Mouse (Mus musculus): ENCODE data around the gene Arl4a. TPM values are rescaled to one million over a fixed set of nuclear protein-coding genes. Genes with fewer than 3 reads are reported as not detected.

Gene Arl4a
- polyA plus RNA-seq, 1 experiment from 2014 or later = 70.5 TPM

DNA sequence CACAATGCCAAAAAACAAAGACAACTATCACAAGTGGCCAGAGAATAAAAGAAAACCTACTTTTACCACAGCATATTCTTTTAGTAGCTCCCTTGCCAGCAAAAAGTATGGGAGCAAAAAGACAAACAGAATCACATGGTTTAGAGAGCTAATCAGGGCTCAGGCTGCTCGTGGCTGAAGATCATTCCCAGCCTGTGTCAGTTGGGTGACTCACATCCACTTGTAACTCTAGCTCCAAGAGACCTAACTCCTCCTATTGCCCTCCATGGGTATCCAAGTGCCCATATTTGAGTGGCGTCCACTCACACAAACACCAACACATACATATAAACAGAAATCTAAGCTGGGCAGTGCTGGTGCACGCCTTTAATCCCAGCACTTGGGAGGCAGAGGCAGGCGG is 8.6 kb downstream of the Arl4a start:
- no peak for ATAC-seq (ENCODE audit: low FRiP score)
- no peak overlapping the region for H3K27ac ChIP-seq
- WGBS = 87% methylated on average over 4 of the region's 4 CpGs

DNA sequence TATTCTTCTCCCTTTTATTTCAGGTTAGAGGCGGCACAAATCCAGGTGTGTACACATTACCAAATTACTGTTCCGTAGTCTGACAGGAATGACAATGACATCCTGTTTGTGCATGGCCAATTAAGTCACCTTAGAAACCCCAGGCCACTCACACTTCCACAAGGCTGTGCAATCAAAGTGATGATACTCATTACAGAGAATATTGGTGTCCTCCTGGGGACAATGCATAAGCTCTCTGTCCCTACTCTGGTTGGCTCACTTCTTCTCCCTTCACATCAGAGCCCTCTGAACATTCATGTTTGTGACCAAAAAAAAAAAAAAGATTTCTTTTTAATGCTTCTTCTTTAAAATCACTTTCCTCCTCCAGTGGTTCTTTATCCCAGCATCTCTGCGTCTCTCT is 10.0 kb downstream of the Arl4a start:
- WGBS = 93% methylated on average over 3 of the region's 3 CpGs
- H3K9me3 ChIP-seq = peaks cover 5% of the 10 kb centered on the region; the same call in 1 of the 2 replicates
- no peaks in the 10 kb centered on the region for H3K27me3 ChIP-seq
- no peak overlapping the region for H3K4me2 ChIP-seq
- no peaks in the 10 kb centered on the region for H3K4me1 ChIP-seq
- H3K27ac ChIP-seq = no peak overlapping the region
- ATAC-seq (ENCODE audit: low FRiP score) = no peak
- no peak overlapping the region for H3K9ac ChIP-seq
- H3K36me3 ChIP-seq (replicated peaks) = 0 out of 2 replicates have a peak, but pooled peaks cover 5% of the 10 kb centered on the region
- H3K4me3 ChIP-seq (replicated peaks) = no peak overlapping the region

More for the DNA sequence above, 8.6 kb downstream of the Arl4a start:
- Histone ChIP-seq H3K4me1 (0 out of 2 replicates have a peak, but pooled peaks cover under 1% of the 10 kb centered on the region), H3K27me3 (no peaks in the 10 kb centered on the region), H3K4me2 (no peak overlapping the region), H3K9ac (no peak overlapping the region), H3K36me3 (replicated peaks) (0 out of 2 replicates have a peak, but pooled peaks cover 5% of the 10 kb centered on the region), H3K4me3 (replicated peaks) (no peak overlapping the region), H3K9me3 (peaks cover 5% of the 10 kb centered on the region; the same call in 1 of the 2 replicates)

DNA sequence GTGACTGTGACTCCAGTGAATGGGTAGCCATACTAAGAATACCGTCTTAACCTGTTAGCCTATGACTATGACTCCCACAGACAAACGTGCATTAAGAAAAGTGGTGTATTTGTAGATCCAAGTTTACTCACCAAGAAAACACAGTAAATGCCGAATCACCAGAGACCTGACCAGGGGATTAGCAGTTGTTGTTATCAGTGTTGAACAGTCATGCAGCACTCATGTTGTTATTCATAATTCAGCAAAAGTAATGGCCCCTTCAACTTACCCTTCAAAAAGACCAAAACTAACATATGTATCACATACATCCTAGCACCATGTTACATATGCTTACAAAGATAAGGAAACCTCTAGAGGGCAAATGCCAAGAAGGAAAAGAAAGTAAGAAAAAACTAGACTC is 10.4 kb downstream of the Arl4a start:
- Histone ChIP-seq H3K4me2 (no peak overlapping the region), H3K36me3 (replicated peaks) (0 out of 2 replicates have a peak, but pooled peaks cover 1% of the 10 kb centered on the region), H3K27me3 (no peaks in the 10 kb centered on the region), H3K27ac (no peak overlapping the region), H3K4me1 (no peaks in the 10 kb centered on the region), H3K9me3 (peaks cover 5% of the 10 kb centered on the region; the same call in 1 of the 2 replicates), H3K9ac (no peak overlapping the region), H3K4me3 (replicated peaks) (no peak overlapping the region)
- 93% methylated on average over 3 of the region's 3 CpGs for WGBS
- ATAC-seq (ENCODE audit: low FRiP score) = no peak

DNA sequence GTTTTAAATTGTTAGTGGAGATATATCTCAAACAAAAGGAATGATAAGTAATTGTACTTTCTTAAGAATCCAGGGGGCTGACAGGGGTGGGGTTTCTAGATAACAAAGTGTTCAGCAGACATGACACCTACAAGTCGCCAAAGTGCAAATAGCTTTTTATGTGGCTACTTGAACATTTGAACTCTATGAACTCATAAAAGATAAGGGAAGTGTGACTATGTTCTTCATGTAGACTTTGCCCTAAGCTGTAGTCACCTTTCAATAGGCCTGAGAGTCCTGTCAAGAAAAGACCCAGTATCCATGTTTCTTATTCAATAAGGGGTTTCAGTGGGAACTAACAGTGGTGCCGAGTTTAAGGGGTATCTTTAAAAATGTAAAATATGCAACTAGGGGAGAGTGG is 13.9 kb downstream of the Arl4a start:
- H3K9me3 ChIP-seq = no peaks in the 10 kb centered on the region
- H3K4me3 ChIP-seq (replicated peaks) = no peak overlapping the region
- no peak overlapping the region for H3K9ac ChIP-seq
- no peaks in the 10 kb centered on the region for H3K36me3 ChIP-seq (replicated peaks)
- H3K4me2 ChIP-seq = no peak overlapping the region
- H3K27me3 ChIP-seq = no peaks in the 10 kb centered on the region
- no peaks in the 10 kb centered on the region for H3K4me1 ChIP-seq
- no peak overlapping the region for H3K27ac ChIP-seq
- ATAC-seq (ENCODE audit: low FRiP score) = no peak
- WGBS = 94% methylated on average over 2 of the region's 2 CpGs

DNA sequence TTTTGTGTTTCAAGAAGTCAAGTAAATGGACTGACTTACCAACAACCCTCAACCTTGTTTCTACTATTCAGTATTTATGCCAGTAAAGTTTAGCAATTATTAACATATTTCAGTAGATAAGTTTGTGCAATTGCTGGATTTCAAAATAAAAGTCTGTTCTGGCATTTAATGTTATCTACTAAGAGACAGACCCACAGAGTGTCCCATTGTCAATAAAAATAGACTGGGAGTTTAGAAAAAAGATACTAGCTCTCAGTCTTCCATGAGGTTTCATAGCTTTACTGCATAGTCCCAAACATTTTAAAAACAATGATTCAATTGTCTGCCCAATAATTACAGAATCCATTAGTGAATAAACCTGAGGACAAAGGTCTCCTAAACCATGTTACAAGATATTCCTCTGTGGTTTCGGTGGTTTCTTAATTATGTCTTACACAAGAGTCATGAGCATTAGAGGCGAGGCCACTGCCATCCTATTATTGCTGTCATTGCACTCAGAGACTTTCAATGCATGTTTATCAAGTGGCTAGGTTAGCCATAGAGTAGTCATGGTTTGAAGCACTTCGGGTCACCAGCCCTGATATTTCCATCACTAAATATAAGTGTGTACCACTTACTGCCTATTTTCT is 14.7 kb downstream of the Arl4a start:
- Histone ChIP-seq H3K36me3 (replicated peaks) (no peaks in the 10 kb centered on the region), H3K4me2 (no peak overlapping the region), H3K27ac (no peak overlapping the region), H3K9ac (no peak overlapping the region), H3K9me3 (no peaks in the 10 kb centered on the region), H3K4me1 (no peaks in the 10 kb centered on the region), H3K4me3 (replicated peaks) (no peak overlapping the region), H3K27me3 (no peaks in the 10 kb centered on the region)
- WGBS = 76% methylated on average over 3 of the region's 3 CpGs
- no peak for ATAC-seq (ENCODE audit: low FRiP score)

DNA sequence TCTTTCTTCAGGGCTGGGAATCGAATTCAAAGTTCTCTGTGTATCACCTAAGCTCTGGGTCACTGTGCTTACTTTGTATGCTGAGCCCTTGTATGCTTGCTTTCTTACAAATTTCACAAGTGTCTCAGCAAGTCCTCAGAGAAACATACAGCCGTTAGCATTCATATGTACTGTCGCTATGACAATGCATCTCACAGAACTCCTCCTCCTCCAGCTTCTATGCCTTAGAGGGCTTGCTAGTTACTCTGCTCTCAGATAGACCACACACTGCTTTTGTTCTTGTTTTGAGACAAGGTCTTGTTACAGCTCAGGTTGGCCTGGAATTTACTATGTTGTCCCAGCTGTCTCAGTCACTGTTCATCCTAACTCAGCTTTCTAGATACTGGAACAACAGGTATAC is 15.5 kb downstream of the Arl4a start:
- ATAC-seq (ENCODE audit: low FRiP score) = no peak
- no peak overlapping the region for H3K4me3 ChIP-seq (replicated peaks)
- H3K9me3 ChIP-seq = no peaks in the 10 kb centered on the region
- 78% methylated on average over 3 of the region's 3 CpGs for WGBS
- no peaks in the 10 kb centered on the region for H3K4me1 ChIP-seq
- H3K27ac ChIP-seq = no peak overlapping the region
- H3K9ac ChIP-seq = no peak overlapping the region
- no peak overlapping the region for H3K4me2 ChIP-seq
- H3K27me3 ChIP-seq = no peaks in the 10 kb centered on the region
- H3K36me3 ChIP-seq (replicated peaks) = no peaks in the 10 kb centered on the region

DNA sequence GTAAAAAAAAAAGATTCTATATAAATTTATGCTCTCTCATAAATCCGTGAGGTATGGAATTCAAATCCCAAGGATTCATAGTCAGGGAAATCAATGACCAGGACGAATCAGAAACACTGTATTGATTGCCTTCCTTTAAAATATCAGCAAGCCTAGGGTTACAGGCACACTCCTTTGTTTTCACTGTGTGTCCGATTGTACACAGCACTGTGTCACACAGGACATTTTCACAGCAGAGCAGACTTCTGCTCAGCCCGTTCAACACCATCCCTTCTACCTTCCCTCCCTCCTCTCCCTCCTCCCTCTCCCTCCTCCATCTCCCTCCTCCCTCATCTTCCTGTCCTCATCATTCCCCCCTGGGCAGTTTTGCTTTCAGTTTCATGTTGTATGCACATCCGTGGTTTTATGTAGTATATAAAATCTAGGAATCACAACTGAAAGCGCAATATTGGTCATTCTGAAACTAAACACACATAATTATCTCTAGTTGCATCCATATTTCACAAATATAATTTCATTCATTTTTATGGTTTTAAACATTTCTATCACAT is 19.8 kb downstream of the Arl4a start:
- H3K9me3 ChIP-seq = no peaks in the 10 kb centered on the region
- H3K9ac ChIP-seq = no peak overlapping the region
- no peak for ATAC-seq (ENCODE audit: low FRiP score)
- peaks cover 6% of the 10 kb centered on the region; the same call in 1 of the 2 replicates for H3K4me1 ChIP-seq
- WGBS = 81% methylated on average over 6 of the region's 6 CpGs
- H3K27ac ChIP-seq = no peak overlapping the region
- no peaks in the 10 kb centered on the region for H3K36me3 ChIP-seq (replicated peaks)
- no peak overlapping the region for H3K4me3 ChIP-seq (replicated peaks)
- H3K4me2 ChIP-seq = no peak overlapping the region
- H3K27me3 ChIP-seq = no peaks in the 10 kb centered on the region

DNA sequence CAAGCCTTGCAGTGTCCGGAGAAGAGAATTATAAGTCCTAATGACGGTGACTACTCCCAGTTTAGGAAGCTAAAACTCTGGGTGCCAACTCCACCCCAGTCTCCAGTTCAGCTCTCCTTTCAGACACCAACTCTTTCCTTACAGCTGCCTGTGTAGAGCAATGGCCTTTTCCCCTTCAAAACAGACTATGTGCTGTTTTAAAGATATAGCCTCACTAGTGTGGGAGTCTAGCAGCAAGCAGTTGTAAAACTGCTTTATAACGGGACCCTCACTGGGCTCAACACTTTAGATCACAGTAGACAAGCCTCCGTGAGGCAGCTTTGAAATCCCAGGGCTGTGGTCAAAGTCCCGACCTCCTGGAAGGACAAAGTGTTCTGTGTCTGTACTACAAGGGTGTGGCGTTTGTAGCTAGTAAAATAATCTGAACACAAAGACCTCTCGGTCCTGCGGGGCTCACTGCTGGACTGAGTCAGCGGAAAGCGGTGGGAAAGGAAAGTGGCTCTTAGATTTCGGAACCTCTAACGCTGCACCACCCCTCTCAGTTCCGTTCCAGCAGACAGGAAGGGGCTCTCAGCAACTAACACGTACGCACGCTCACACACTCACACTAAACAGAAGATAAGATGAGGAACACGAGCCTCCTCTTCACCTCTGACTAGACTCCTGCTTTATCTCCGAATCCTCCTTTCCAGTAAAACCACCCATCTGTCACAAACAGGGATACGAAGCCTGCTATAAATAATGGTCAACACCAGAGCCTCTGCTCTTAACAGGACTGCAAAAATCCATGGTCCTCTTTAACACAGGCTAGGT is 21.0 kb downstream of the Arl4a start:
- Histone ChIP-seq H3K36me3 (replicated peaks) (no peaks in the 10 kb centered on the region), H3K4me3 (replicated peaks) (no peak overlapping the region; the same call in 1 of the 2 replicates), H3K27me3 (no peaks in the 10 kb centered on the region), H3K9me3 (no peaks in the 10 kb centered on the region), H3K9ac (peak overlapping the region; percentile 21; the same call in 1 of the 2 replicates), H3K4me1 (peaks cover 6% of the 10 kb centered on the region; the same call in 1 of the 2 replicates), H3K27ac (0 out of 2 replicates have a peak overlapping the region, but pooled peaks have one; percentile 6), H3K4me2 (peak overlapping the region; percentile 27)
- WGBS = 45% methylated on average over 19 of the region's 19 CpGs
- ATAC-seq (ENCODE audit: low FRiP score) = peak; percentile 39; the same call in 1 of the 2 replicates

DNA sequence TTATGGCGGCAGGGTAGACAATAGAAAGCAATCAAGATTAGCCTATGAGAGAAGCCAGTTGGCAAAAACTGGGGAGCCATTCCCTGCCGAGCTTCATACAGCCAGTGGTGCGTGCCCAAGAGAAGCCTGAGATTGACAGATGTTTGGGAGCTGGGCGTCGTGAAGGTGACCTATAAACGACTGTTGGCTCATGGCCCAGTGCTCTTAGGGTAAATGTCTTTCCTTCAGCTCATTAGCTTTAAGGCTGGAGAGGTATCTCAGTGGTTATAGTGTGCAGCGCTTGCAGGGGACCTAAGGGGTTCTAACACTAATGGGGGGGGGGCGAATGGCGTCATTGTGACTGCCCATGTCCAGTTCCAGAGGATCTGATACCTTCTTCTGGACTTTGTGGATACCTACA is 21.8 kb downstream of the Arl4a start:
- ATAC-seq (ENCODE audit: low FRiP score) = no peak
- no peaks in the 10 kb centered on the region for H3K36me3 ChIP-seq (replicated peaks)
- no peaks in the 10 kb centered on the region for H3K9me3 ChIP-seq
- H3K4me1 ChIP-seq = peaks cover 6% of the 10 kb centered on the region; the same call in 1 of the 2 replicates
- no peak overlapping the region for H3K27ac ChIP-seq
- no peaks in the 10 kb centered on the region for H3K27me3 ChIP-seq
- no peak overlapping the region for H3K9ac ChIP-seq
- H3K4me2 ChIP-seq = no peak overlapping the region
- no peak overlapping the region for H3K4me3 ChIP-seq (replicated peaks)
- WGBS = 65% methylated on average over 9 of the region's 9 CpGs

DNA sequence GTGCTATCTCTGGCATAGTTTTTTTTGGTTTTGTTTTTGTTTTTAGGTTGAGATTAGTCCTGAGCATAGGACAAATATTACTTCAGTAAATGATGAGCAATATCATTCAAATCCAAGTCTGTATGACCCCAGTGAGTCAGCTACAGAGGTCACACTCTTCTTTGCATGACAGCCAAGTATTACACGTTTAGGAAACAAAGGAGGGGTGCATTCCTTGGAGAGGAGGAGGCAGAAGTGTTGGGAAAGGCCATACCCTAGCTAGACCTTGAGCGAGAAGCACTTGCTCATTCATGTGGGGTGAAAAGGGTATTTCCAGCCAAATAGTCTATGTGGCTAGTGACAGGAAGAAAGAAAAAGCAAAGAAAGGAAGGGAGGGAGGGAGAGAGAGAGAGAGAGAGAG is 28.0 kb downstream of the Arl4a start:
- no peak overlapping the region for H3K27ac ChIP-seq
- no peak for ATAC-seq (ENCODE audit: low FRiP score)
- H3K4me2 ChIP-seq = no peak overlapping the region
- H3K9me3 ChIP-seq = no peaks in the 10 kb centered on the region
- no peaks in the 10 kb centered on the region for H3K4me1 ChIP-seq
- no peaks in the 10 kb centered on the region for H3K36me3 ChIP-seq (replicated peaks)
- no peak overlapping the region for H3K4me3 ChIP-seq (replicated peaks)
- H3K9ac ChIP-seq = no peak overlapping the region
- H3K27me3 ChIP-seq = no peaks in the 10 kb centered on the region
- WGBS = 51% methylated on average over 2 of the region's 2 CpGs

DNA sequence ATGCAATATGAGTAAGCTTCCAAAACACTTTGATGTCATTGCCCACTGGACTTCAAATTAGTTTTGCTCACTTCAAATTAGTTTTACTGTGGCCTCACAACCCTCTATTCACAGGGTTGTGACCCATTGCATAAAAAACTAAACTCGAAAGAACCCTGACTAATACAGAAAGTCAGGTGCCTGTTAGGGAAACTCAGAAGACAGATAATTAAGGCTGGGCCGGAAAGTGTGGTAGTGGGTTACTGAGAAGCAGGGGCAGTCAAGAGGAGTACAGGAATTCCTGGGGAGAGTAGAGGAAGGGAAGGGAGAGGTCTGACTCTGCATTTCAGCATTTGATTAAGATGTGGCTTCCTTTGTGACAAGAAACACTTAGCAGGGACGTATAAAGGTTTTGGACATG is 29.4 kb downstream of the Arl4a start:
- Histone ChIP-seq H3K4me2 (no peak overlapping the region), H3K4me1 (no peaks in the 10 kb centered on the region), H3K9me3 (no peaks in the 10 kb centered on the region), H3K27me3 (no peaks in the 10 kb centered on the region), H3K4me3 (replicated peaks) (no peak overlapping the region), H3K27ac (no peak overlapping the region), H3K9ac (no peak overlapping the region), H3K36me3 (replicated peaks) (no peaks in the 10 kb centered on the region)
- WGBS = 72% methylated on average over 3 of the region's 3 CpGs
- ATAC-seq (ENCODE audit: low FRiP score) = no peak

DNA sequence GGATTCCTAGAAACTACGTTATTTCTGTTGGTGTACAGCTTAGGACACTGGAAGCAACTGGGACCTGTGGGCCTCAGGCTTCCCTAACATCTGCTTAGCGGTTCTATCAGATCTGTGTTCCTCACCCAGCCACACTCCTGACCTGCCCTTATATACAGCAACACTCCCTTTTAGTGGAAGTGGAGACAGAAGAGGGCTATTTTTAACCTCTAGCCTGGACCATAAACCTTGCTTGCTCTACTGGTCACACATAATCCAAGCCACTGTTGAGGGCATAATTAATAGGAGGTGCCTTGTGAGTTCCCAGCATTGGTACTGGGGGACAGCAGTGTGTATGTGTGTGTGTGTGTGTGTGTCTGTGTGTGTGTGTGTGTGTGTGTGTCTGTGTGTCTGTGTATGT is 33.1 kb downstream of the Arl4a start:
- 75% methylated on average over 2 of the region's 2 CpGs for WGBS

More for the DNA sequence above, 33.1 kb downstream of the Arl4a start:
- no peak for ATAC-seq (ENCODE audit: low FRiP score)
- no peak overlapping the region for H3K27ac ChIP-seq
- H3K9ac ChIP-seq = no peak overlapping the region
- H3K4me2 ChIP-seq = no peak overlapping the region
- H3K36me3 ChIP-seq (replicated peaks) = no peaks in the 10 kb centered on the region
- H3K9me3 ChIP-seq = no peaks in the 10 kb centered on the region
- H3K27me3 ChIP-seq = no peaks in the 10 kb centered on the region
- no peak overlapping the region for H3K4me3 ChIP-seq (replicated peaks)
- no peaks in the 10 kb centered on the region for H3K4me1 ChIP-seq

Measured in forebrain, embryonic 12.5 days (tissue).